Mouse (Mus musculus) neural tube, embryonic 11.5 days (tissue): ENCODE data around the gene Tac2. TPM values are rescaled to one million over a fixed set of nuclear protein-coding genes. Genes with fewer than 3 reads are reported as not detected.

Experiments
- ATAC-seq: fragments of 200-750 bp; cut with Nextera tagmentation; 2 replicates; pipeline ENCODE4 v1.8.0; 2017; ENCODE audit warnings: moderate number of reproducible peaks, mild to moderate bottlenecking, moderate TSS enrichment, moderate library complexity; ENCODE audit not compliant: insufficient read depth, low FRiP score, low TSS enrichment
- DNase-seq: peaks from one replicate; pipeline ENCODE4 v3.0.0-alpha.2; 2015; ENCODE audit warnings: low spot score
- H3K27ac ChIP-seq: fragments of 300-500 bp; sonication (generic); 2 replicates; pipeline ENCODE4 v1.5.1; 2014; ENCODE audit warnings: low read depth, mild to moderate bottlenecking, low read length
- H3K27me3 ChIP-seq: fragments of 300-500 bp; sonication (generic); 2 replicates; pipeline ENCODE4 v1.6.1; 2014; ENCODE audit warnings: mild to moderate bottlenecking, low read length, mixed read lengths; ENCODE audit not compliant: control insufficient read depth, insufficient read depth
- H3K36me3 ChIP-seq: fragments of 300-500 bp; sonication (generic); 2 replicates; pipeline ENCODE4 v1.6.1; 2014; ENCODE audit warnings: mild to moderate bottlenecking, low read length, moderate library complexity, mixed read lengths; ENCODE audit not compliant: control insufficient read depth, insufficient read depth
- H3K4me1 ChIP-seq: fragments of 300-500 bp; sonication (generic); 2 replicates; pipeline ENCODE4 v1.6.1; 2014; ENCODE audit warnings: low read length, mixed read lengths; ENCODE audit not compliant: control insufficient read depth, insufficient read depth
- H3K4me2 ChIP-seq: fragments of 300-500 bp; sonication (generic); 2 replicates; pipeline ENCODE4 v1.6.1; 2014; ENCODE audit warnings: low read depth, mild to moderate bottlenecking, moderate library complexity
- H3K4me3 ChIP-seq: fragments of 300-500 bp; sonication (generic); 2 replicates; pipeline ENCODE4 v1.5.1; 2014; ENCODE audit warnings: low read depth, low read length
- H3K9ac ChIP-seq: fragments of 300-500 bp; sonication (generic); 2 replicates; pipeline ENCODE4 v1.6.1; 2014; ENCODE audit warnings: mild to moderate bottlenecking, low read length
- H3K9me3 ChIP-seq: fragments of 300-500 bp; sonication (generic); 2 replicates; pipeline ENCODE4 v1.6.1; 2016; ENCODE audit warnings: low read length; ENCODE audit not compliant: control insufficient read depth
- WGBS: fragments of 180-500 bp; shearing (Covaris S2); extraction: QIAGEN DNeasy Blood & Tissue Kit; methylation state at CpG from one replicate; pipeline ENCODE4 v1.1.7; 2014; 5-methylcytosine and 5-hydroxymethylcytosine counted together
- polyA plus RNA-seq: library from polyadenylated mRNA; unstranded; fragments of >200 nt; fragmentation: Nextera tagmentation; extraction: Ambion mirVana; gene quantifications from 2 replicates; pipeline ENCODE4 v1.2.1, GENCODE M21; 2014

The Tac2 gene
- polyA plus RNA-seq, 1 experiment from 2014 or later = 0.49 TPM

- no peak for ATAC-seq
- H3K27ac ChIP-seq = no peak overlapping the region
- H3K4me2 ChIP-seq = no peak overlapping the region
- no peaks in the 10 kb centered on the region for H3K27me3 ChIP-seq
- no peaks in the 10 kb centered on the region for H3K4me1 ChIP-seq
- H3K9me3 ChIP-seq = no peaks in the 10 kb centered on the region
- no peak overlapping the region for H3K4me3 ChIP-seq
- WGBS = 14% methylated on average over 1 of the region's 1 CpGs
- peaks cover 6% of the 10 kb centered on the region for H3K36me3 ChIP-seq
- H3K9ac ChIP-seq = no peak overlapping the region
- no peak for DNase-seq
Observed at GRCm38 (mm10) chr10:127691053-127691452, 33.2 kb upstream of the Tac2 start.

GRCm38 (mm10) chr10:127694636-127695035, 29.6 kb upstream of the Tac2 start:
- ATAC-seq (no peak), DNase-seq (no peak)
- Histone ChIP-seq H3K4me2 (no peak overlapping the region), H3K4me3 (no peak overlapping the region), H3K27ac (no peak overlapping the region), H3K4me1 (no peaks in the 10 kb centered on the region), H3K9ac (no peak overlapping the region), H3K27me3 (no peaks in the 10 kb centered on the region), H3K9me3 (no peaks in the 10 kb centered on the region), H3K36me3 (peaks cover 2% of the 10 kb centered on the region)
- WGBS = 64% methylated on average over 2 of the region's 2 CpGs

- H3K9me3 ChIP-seq = no peaks in the 10 kb centered on the region
- ATAC-seq = no peak
Observed at GRCm38 (mm10) chr10:127695775-127696174, 28.5 kb upstream of the Tac2 start.

GRCm38 (mm10) chr10:127698966-127699365, 25.3 kb upstream of the Tac2 start:
- WGBS = 94% methylated on average over 7 of the region's 7 CpGs

More at GRCm38 (mm10) chr10:127695775-127696174, 28.5 kb upstream of the Tac2 start:
- no peaks in the 10 kb centered on the region; the same call in 1 of the 2 replicates for H3K36me3 ChIP-seq
- DNase-seq = no peak
- H3K4me3 ChIP-seq = no peak overlapping the region
- no peaks in the 10 kb centered on the region for H3K4me1 ChIP-seq
- WGBS = 93% methylated on average over 7 of the region's 7 CpGs
- H3K9ac ChIP-seq = no peak overlapping the region
- no peak overlapping the region for H3K4me2 ChIP-seq
- H3K27ac ChIP-seq = no peak overlapping the region
- no peaks in the 10 kb centered on the region for H3K27me3 ChIP-seq

GRCm38 (mm10) chr10:127703299-127703698, 21.0 kb upstream of the Tac2 start:
- no peaks in the 10 kb centered on the region for H3K9me3 ChIP-seq
- no peak overlapping the region for H3K27ac ChIP-seq
- no peak overlapping the region for H3K4me2 ChIP-seq
- no peaks in the 10 kb centered on the region for H3K27me3 ChIP-seq
- no peaks in the 10 kb centered on the region for H3K36me3 ChIP-seq
- H3K4me3 ChIP-seq = no peak overlapping the region
- WGBS = 50% methylated on average over 4 of the region's 4 CpGs
- no peak for ATAC-seq
- no peak for DNase-seq
- H3K9ac ChIP-seq = no peak overlapping the region
- no peaks in the 10 kb centered on the region for H3K4me1 ChIP-seq

More at GRCm38 (mm10) chr10:127698966-127699365, 25.3 kb upstream of the Tac2 start:
- DNase-seq (no peak), ATAC-seq (no peak)
- H3K4me3 ChIP-seq = no peak overlapping the region
- H3K4me1 ChIP-seq = no peaks in the 10 kb centered on the region
- H3K9me3 ChIP-seq = no peaks in the 10 kb centered on the region
- H3K9ac ChIP-seq = no peak overlapping the region
- H3K27me3 ChIP-seq = no peaks in the 10 kb centered on the region
- H3K4me2 ChIP-seq = no peak overlapping the region
- H3K27ac ChIP-seq = no peak overlapping the region
- no peaks in the 10 kb centered on the region; the same call in 1 of the 2 replicates for H3K36me3 ChIP-seq

- no peak overlapping the region for H3K4me3 ChIP-seq
- H3K27me3 ChIP-seq = no peaks in the 10 kb centered on the region
- no peak overlapping the region for H3K27ac ChIP-seq
- no peaks in the 10 kb centered on the region for H3K4me1 ChIP-seq
- ATAC-seq = no peak
- H3K36me3 ChIP-seq = no peaks in the 10 kb centered on the region
- DNase-seq = no peak
- H3K4me2 ChIP-seq = no peak overlapping the region
- H3K9me3 ChIP-seq = no peaks in the 10 kb centered on the region
- WGBS = 68% methylated on average over 2 of the region's 2 CpGs
- no peak overlapping the region for H3K9ac ChIP-seq
Observed at GRCm38 (mm10) chr10:127704293-127704692, 20.0 kb upstream of the Tac2 start.

- Histone ChIP-seq H3K9ac (no peak within 1 kb of the TSS), H3K36me3 (no peaks in the 10 kb centered on the region), H3K27me3 (no peaks in the 10 kb centered on the region), H3K4me3 (no peak within 1 kb of the TSS), H3K4me2 (no peak within 1 kb of the TSS), H3K27ac (no peak within 1 kb of the TSS), H3K4me1 (no peaks in the 10 kb centered on the region), H3K9me3 (no peaks in the 10 kb centered on the region)
- 66% methylated on average over 2 of the region's 2 CpGs for WGBS
- ATAC-seq (no peak), DNase-seq (no peak)
Observed at GRCm38 (mm10) chr10:127704766-127705220, 19.5 kb upstream of the Tac2 start, which contains the start of gene Myo1a. Myo1a (plus strand) TSS chr10:127705170.

- H3K9me3 ChIP-seq = no peaks in the 10 kb centered on the region
- no peaks in the 10 kb centered on the region for H3K4me1 ChIP-seq
- H3K4me3 ChIP-seq = no peak overlapping the region
- H3K27me3 ChIP-seq = no peaks in the 10 kb centered on the region
- DNase-seq (no peak), ATAC-seq (no peak)
- no peak overlapping the region for H3K4me2 ChIP-seq
- no peak overlapping the region for H3K27ac ChIP-seq
- no peak overlapping the region for H3K9ac ChIP-seq
- H3K36me3 ChIP-seq = no peaks in the 10 kb centered on the region
- 99% methylated on average over 4 of the region's 4 CpGs for WGBS
Observed at GRCm38 (mm10) chr10:127705783-127706182, 18.5 kb upstream of the Tac2 start.

GRCm38 (mm10) chr10:127707721-127708120, 16.6 kb upstream of the Tac2 start:
- ATAC-seq = no peak
- Histone ChIP-seq H3K36me3 (no peaks in the 10 kb centered on the region), H3K9me3 (no peaks in the 10 kb centered on the region), H3K4me3 (no peak overlapping the region), H3K27me3 (no peaks in the 10 kb centered on the region), H3K9ac (no peak overlapping the region), H3K4me1 (no peaks in the 10 kb centered on the region), H3K4me2 (no peak overlapping the region), H3K27ac (no peak overlapping the region)
- WGBS = 88% methylated on average over 7 of the region's 7 CpGs
- DNase-seq = no peak
